Mouse (Mus musculus) intestine, embryonic 16.5 days (tissue): ENCODE data around the gene Arl15. TPM values are rescaled to one million over a fixed set of nuclear protein-coding genes. Genes with fewer than 3 reads are reported as not detected.
A peak's percentile ranks its signal among the peaks of the same experiment; 100 is the strongest.

ENCODE experiments used
- ATAC-seq: fragments of 200-750 bp; cut with Nextera tagmentation; 2 replicates; pipeline ENCODE4 v1.8.0; 2017; ENCODE audit warnings: moderate TSS enrichment, moderate library complexity
- H3K27ac ChIP-seq: fragments of 300-500 bp; sonication (generic); 2 replicates; pipeline ENCODE4 v1.5.1; 2014; ENCODE audit warnings: mild to moderate bottlenecking, low read length
- H3K27me3 ChIP-seq: fragments of 300-500 bp; sonication (generic); replicated peaks from 2 replicates; pipeline ENCODE4 v1.6.1; 2014; ENCODE audit warnings: low read length, control low read depth, mixed read lengths; ENCODE audit not compliant: control insufficient read depth, insufficient read depth
- H3K36me3 ChIP-seq: fragments of 300-500 bp; sonication (generic); 2 replicates; pipeline ENCODE4 v1.6.1; 2014; ENCODE audit warnings: low read length, control low read depth; ENCODE audit not compliant: control insufficient read depth, insufficient read depth
- H3K4me1 ChIP-seq: fragments of 300-500 bp; sonication (generic); 2 replicates; pipeline ENCODE4 v1.6.1; 2014; ENCODE audit warnings: low read length, control low read depth, mixed read lengths; ENCODE audit not compliant: control insufficient read depth, insufficient read depth
- H3K4me2 ChIP-seq: fragments of 300-500 bp; sonication (generic); 2 replicates; pipeline ENCODE4 v1.6.1; 2014; ENCODE audit warnings: low read depth, low read length, control low read depth
- H3K4me3 ChIP-seq: fragments of 300-500 bp; sonication (generic); 2 replicates; pipeline ENCODE4 v1.5.1; 2014; ENCODE audit warnings: mild to moderate bottlenecking, low read length
- H3K9ac ChIP-seq: fragments of 300-500 bp; sonication (generic); 2 replicates; pipeline ENCODE4 v1.6.1; 2014; ENCODE audit warnings: low read depth, low read length
- H3K9me3 ChIP-seq: fragments of 300-500 bp; sonication (generic); 2 replicates; pipeline ENCODE4 v1.6.1; 2016; ENCODE audit warnings: low read length, control low read depth; ENCODE audit not compliant: control insufficient read depth
- WGBS: fragments of 180-500 bp; shearing (Covaris S2); extraction: QIAGEN DNeasy Blood & Tissue Kit; methylation state at CpG from one replicate; pipeline ENCODE4 v1.1.7; 2014; 5-methylcytosine and 5-hydroxymethylcytosine counted together
- polyA plus RNA-seq: library from polyadenylated mRNA; unstranded; fragments of >200 nt; fragmentation: Nextera tagmentation; extraction: Ambion mirVana; gene quantifications from 2 replicates; pipeline ENCODE4 v1.2.1, GENCODE M21; 2015

Gene Arl15
- polyA plus RNA-seq, 1 experiment from 2014 or later = 10.6 TPM

GRCm38 (mm10) chr13:113851602-113852375 lies 57.5 kb downstream of the Arl15 start:
- Histone ChIP-seq H3K4me1 (no peaks in the 10 kb centered on the region), H3K4me3 (no peak overlapping the region), H3K9ac (no peak overlapping the region), H3K4me2 (no peak overlapping the region), H3K36me3 (no peaks in the 10 kb centered on the region), H3K27ac (no peak overlapping the region), H3K9me3 (no peaks in the 10 kb centered on the region), H3K27me3 (no peaks in the 10 kb centered on the region)
- ATAC-seq = no peak
- 77% methylated on average over 13 of the region's 13 CpGs for WGBS

- H3K9me3 ChIP-seq = no peaks in the 10 kb centered on the region
- H3K4me3 ChIP-seq = no peak overlapping the region
Observed at GRCm38 (mm10) chr13:113852376-113852666, 58.0 kb downstream of the Arl15 start.

DNA sequence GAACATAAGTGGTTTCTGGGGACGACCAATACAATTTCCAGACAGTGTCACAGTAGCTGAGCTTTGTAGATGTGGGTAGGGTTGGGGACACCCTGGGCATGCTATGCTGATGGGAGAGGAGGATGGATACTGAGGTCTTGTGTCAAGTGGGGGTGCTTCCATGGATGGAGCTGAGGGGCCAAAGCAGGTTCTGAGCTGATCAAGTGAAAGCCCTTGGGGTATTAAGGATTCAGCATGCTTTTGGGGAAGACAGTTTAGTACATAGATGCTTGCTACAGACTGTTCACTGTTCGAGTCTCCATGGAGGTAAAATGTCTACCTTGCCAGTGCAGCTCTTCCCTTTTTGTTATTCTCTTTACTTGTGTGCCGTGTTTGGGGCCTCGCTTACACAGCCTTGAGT lies 59.8 kb downstream of the Arl15 start:
- Histone ChIP-seq H3K27ac (no peak overlapping the region), H3K36me3 (no peaks in the 10 kb centered on the region), H3K4me2 (no peak overlapping the region), H3K27me3 (no peaks in the 10 kb centered on the region), H3K9ac (no peak overlapping the region), H3K9me3 (no peaks in the 10 kb centered on the region), H3K4me1 (no peaks in the 10 kb centered on the region), H3K4me3 (no peak overlapping the region)
- WGBS = 85% methylated on average over 4 of the region's 4 CpGs
- ATAC-seq = no peak

More at GRCm38 (mm10) chr13:113852376-113852666, 58.0 kb downstream of the Arl15 start:
- H3K27ac ChIP-seq = no peak overlapping the region
- no peaks in the 10 kb centered on the region for H3K27me3 ChIP-seq
- no peaks in the 10 kb centered on the region for H3K4me1 ChIP-seq
- H3K36me3 ChIP-seq = no peaks in the 10 kb centered on the region
- 0 out of 2 replicates have a peak, but pooled peaks have one; percentile 28 for ATAC-seq
- H3K9ac ChIP-seq = no peak overlapping the region
- no peak overlapping the region for H3K4me2 ChIP-seq
- 89% methylated on average over 6 of the region's 6 CpGs for WGBS

- Histone ChIP-seq H3K4me3 (no peak overlapping the region), H3K4me2 (no peak overlapping the region), H3K4me1 (no peaks in the 10 kb centered on the region), H3K9ac (no peak overlapping the region), H3K36me3 (no peaks in the 10 kb centered on the region), H3K9me3 (no peaks in the 10 kb centered on the region), H3K27ac (no peak overlapping the region), H3K27me3 (no peaks in the 10 kb centered on the region)
- no peak for ATAC-seq
- WGBS = 63% methylated on average over 13 of the region's 13 CpGs
Observed at GRCm38 (mm10) chr13:113854551-113855312, 60.4 kb downstream of the Arl15 start.

- no peaks in the 10 kb centered on the region for H3K27me3 ChIP-seq
- H3K4me3 ChIP-seq = no peak overlapping the region
- no peak overlapping the region for H3K4me2 ChIP-seq
- no peaks in the 10 kb centered on the region for H3K4me1 ChIP-seq
- H3K9ac ChIP-seq = no peak overlapping the region
- H3K27ac ChIP-seq = no peak overlapping the region
- no peak for ATAC-seq
- H3K36me3 ChIP-seq = no peaks in the 10 kb centered on the region
- WGBS = 75% methylated on average over 4 of the region's 4 CpGs
- no peaks in the 10 kb centered on the region for H3K9me3 ChIP-seq
Observed at GRCm38 (mm10) chr13:113856946-113857345, 62.6 kb downstream of the Arl15 start.

DNA sequence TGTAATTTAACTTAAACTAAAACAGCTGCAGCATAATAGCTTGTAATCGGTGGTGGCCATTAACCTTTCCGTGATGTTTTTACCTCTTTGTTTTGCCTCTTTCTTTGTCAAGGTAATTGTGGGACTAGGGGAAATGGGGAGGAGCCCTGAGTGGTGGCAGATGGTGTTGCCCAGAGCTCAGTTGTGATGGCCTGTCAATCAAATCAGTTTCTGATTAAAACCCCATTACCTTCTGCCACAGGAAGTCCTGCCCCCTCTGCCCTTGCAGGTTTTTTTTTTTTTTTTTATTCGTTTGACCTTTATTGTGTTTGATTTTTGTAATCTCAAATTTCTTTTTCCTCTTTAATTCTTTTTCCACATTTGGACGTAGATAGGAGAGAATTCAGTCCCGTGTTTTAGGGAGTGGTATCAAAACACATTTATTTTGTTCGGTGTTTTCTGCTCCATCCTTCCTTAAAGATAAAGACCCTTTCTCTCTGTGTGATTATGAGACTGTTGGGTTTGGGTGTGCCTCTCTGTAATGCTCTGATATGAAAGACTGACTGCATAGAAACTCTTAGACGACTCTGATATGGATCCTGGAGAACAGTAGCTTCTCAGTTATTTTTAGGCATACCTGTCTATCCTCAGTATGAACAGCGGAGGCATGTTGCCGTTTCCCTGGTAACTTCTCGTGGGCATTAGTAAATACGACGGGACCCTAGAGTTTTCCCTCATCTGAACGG lies 64.5 kb downstream of the Arl15 start:
- Histone ChIP-seq H3K27ac (no peak overlapping the region), H3K9ac (no peak overlapping the region), H3K27me3 (no peaks in the 10 kb centered on the region), H3K4me3 (no peak overlapping the region), H3K4me2 (no peak overlapping the region), H3K4me1 (no peaks in the 10 kb centered on the region), H3K36me3 (no peaks in the 10 kb centered on the region), H3K9me3 (no peaks in the 10 kb centered on the region)
- 72% methylated on average over 13 of the region's 13 CpGs for WGBS
- ATAC-seq = peak; percentile 55

DNA sequence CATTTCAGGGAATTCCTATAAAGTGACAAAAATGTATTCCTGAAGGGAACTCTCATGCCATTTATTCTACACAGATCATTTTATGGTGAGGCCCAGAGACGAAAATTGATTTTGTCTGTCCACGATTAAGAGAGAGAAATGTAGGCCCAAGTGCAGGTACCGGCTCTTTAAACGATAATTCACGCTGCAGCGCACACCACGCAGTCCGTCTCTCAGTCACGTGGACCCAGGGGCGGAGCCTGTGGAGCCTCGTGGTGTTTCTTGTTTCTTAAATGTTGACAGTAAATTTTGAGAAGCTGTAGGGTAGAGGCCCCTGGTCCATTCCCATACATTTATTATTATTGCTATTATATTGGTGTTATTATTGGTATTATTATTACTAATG lies 65.1 kb downstream of the Arl15 start:
- Histone ChIP-seq H3K4me3 (no peak overlapping the region), H3K27ac (no peak overlapping the region), H3K9me3 (no peaks in the 10 kb centered on the region), H3K4me2 (no peak overlapping the region), H3K27me3 (no peaks in the 10 kb centered on the region), H3K4me1 (no peaks in the 10 kb centered on the region), H3K36me3 (no peaks in the 10 kb centered on the region), H3K9ac (no peak overlapping the region)
- WGBS = 81% methylated on average over 11 of the region's 11 CpGs
- ATAC-seq = no peak; the same call in 1 of the 2 replicates

DNA sequence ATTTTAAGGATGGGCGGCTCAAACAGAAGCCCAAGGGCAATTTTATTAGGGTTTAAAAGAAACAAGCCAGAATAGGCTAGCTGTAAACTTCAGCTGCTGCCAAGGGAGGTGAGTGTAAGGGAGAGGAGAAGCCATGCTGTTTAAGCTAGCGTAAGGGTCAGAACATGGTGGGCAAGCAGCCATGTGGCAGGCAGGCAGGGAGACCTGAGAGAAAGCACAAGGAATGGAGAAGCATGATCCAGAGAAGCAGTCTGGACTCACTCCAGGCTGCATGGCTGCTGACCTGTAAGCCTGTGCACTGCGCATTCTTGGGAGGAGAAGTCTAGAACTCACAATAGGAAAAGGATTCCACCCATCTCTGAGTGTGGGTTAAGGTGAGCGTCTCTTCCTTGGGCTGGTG lies 66.5 kb downstream of the Arl15 start:
- no peaks in the 10 kb centered on the region for H3K4me1 ChIP-seq
- no peaks in the 10 kb centered on the region for H3K27me3 ChIP-seq
- H3K36me3 ChIP-seq = no peaks in the 10 kb centered on the region
- H3K4me3 ChIP-seq = no peak overlapping the region
- no peak overlapping the region for H3K9ac ChIP-seq
- 79% methylated on average over 4 of the region's 4 CpGs for WGBS
- H3K9me3 ChIP-seq = no peaks in the 10 kb centered on the region
- H3K4me2 ChIP-seq = no peak overlapping the region
- ATAC-seq = no peak
- H3K27ac ChIP-seq = no peak overlapping the region

- no peaks in the 10 kb centered on the region for H3K4me1 ChIP-seq
- no peaks in the 10 kb centered on the region for H3K36me3 ChIP-seq
- no peaks in the 10 kb centered on the region for H3K27me3 ChIP-seq
- no peak overlapping the region for H3K4me2 ChIP-seq
- no peak for ATAC-seq
- H3K4me3 ChIP-seq = no peak overlapping the region
- H3K9me3 ChIP-seq = no peaks in the 10 kb centered on the region
- H3K9ac ChIP-seq = no peak overlapping the region
- H3K27ac ChIP-seq = no peak overlapping the region
- 92% methylated on average over 9 of the region's 9 CpGs for WGBS
Observed at GRCm38 (mm10) chr13:113861231-113861630, 66.9 kb downstream of the Arl15 start.
